Mouse (Mus musculus): ENCODE measurements at regions not wholly inside any gene's neighbourhood (a gene's known extent, or its start where the extent isn't known, plus 50 kb on each side); places are given as distances from the start of the nearest gene placed in this dataset.
A peak's percentile ranks its signal among the peaks of the same experiment; 100 is the strongest.

- H3K36me3 ChIP-seq (ENCODE audit: insufficient read depth, low read length): no peaks in the 10 kb centered on the region
- DNase-seq (ENCODE audit: low spot score): no peak
- H3K4me2 ChIP-seq (ENCODE audit: low read depth, low read length, poor library complexity, severe bottlenecking): no peak overlapping the region
- no peak overlapping the region for H3K9ac ChIP-seq (replicated peaks; ENCODE audit: low read length, poor library complexity, severe bottlenecking)
- TF ChIP-seq CTCF (IDR thresholded peaks at IDR 0.05): no peak
- no peaks in the 10 kb centered on the region for H3K27me3 ChIP-seq (ENCODE audit: insufficient read depth, low read length)
- H3K9me3 ChIP-seq (ENCODE audit: low read length): no peaks in the 10 kb centered on the region
- no peak for ATAC-seq (ENCODE audit: low FRiP score)
- no peak overlapping the region for H3K4me3 ChIP-seq (ENCODE audit: low read depth, low read length)
- no peaks in the 10 kb centered on the region for H3K4me1 ChIP-seq (ENCODE audit: insufficient read depth, low read length)
- H3K27ac ChIP-seq (ENCODE audit: low read depth, low read length): no peak overlapping the region
Measured at GRCm38 (mm10) chr8:66768379-66768969, 71.5 kb downstream of the Npy1r start.

GRCm38 (mm10) chr8:66771111-66771510, 74.1 kb downstream of the Npy1r start:
- H3K36me3 ChIP-seq (ENCODE audit: insufficient read depth, low read length): no peaks in the 10 kb centered on the region
- H3K9me3 ChIP-seq (ENCODE audit: low read length): no peaks in the 10 kb centered on the region
- no peak overlapping the region for H3K4me3 ChIP-seq (ENCODE audit: low read depth, low read length)
- 90% methylated on average over 4 of the region's 4 CpGs for WGBS
- no peaks in the 10 kb centered on the region for H3K4me1 ChIP-seq (ENCODE audit: insufficient read depth, low read length)
- no peak overlapping the region for H3K27ac ChIP-seq (ENCODE audit: low read depth, low read length)
- DNase-seq (ENCODE audit: low spot score) (no peak), ATAC-seq (ENCODE audit: low FRiP score) (no peak)
- no peak overlapping the region for H3K9ac ChIP-seq (replicated peaks; ENCODE audit: low read length, poor library complexity, severe bottlenecking)
- H3K27me3 ChIP-seq (ENCODE audit: insufficient read depth, low read length): no peaks in the 10 kb centered on the region
- TF ChIP-seq CTCF (IDR thresholded peaks at IDR 0.05): no peak
- no peak overlapping the region for H3K4me2 ChIP-seq (ENCODE audit: low read depth, low read length, poor library complexity, severe bottlenecking)

DNA sequence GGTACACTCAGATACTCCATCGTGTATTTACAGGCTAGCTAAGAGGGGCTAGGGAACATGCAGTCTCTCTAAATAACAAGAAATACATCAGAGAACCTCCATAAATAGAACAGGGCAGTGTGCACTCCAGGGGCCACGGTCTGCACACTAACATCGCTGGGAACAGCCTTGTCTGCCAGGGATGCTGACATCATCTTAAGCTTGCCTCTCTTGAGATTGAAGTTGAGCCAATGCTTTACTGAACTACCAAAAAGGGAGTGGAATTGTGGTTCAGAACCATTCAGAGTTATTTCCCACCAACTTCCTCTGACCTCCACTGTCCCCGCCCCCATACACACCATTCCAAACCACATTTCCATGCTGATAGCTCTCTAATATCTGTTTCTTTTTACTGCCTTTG, 75.7 kb downstream of the Npy1r start:
- Histone ChIP-seq H3K36me3 (ENCODE audit: insufficient read depth, low read length) (no peaks in the 10 kb centered on the region), H3K27ac (ENCODE audit: low read depth, low read length) (no peak overlapping the region), H3K27me3 (ENCODE audit: insufficient read depth, low read length) (no peaks in the 10 kb centered on the region), H3K4me1 (ENCODE audit: insufficient read depth, low read length) (no peaks in the 10 kb centered on the region; the same call in 1 of the 2 replicates), H3K4me3 (ENCODE audit: low read depth, low read length) (no peak overlapping the region), H3K9ac (replicated peaks; ENCODE audit: low read length, poor library complexity, severe bottlenecking) (no peak overlapping the region), H3K4me2 (ENCODE audit: low read depth, low read length, poor library complexity, severe bottlenecking) (no peak overlapping the region), H3K9me3 (ENCODE audit: low read length) (no peaks in the 10 kb centered on the region)
- DNase-seq (ENCODE audit: low spot score) (no peak), ATAC-seq (ENCODE audit: low FRiP score) (no peak)
- WGBS: 76% methylated on average over 4 of the region's 4 CpGs
- no peak for TF ChIP-seq CTCF (IDR thresholded peaks at IDR 0.05)

- H3K4me3 ChIP-seq (ENCODE audit: low read depth, low read length): no peak overlapping the region
- no peaks in the 10 kb centered on the region for H3K9me3 ChIP-seq (ENCODE audit: low read length)
- no peaks in the 10 kb centered on the region for H3K36me3 ChIP-seq (ENCODE audit: insufficient read depth, low read length)
- H3K27me3 ChIP-seq (ENCODE audit: insufficient read depth, low read length): no peaks in the 10 kb centered on the region
- H3K4me2 ChIP-seq (ENCODE audit: low read depth, low read length, poor library complexity, severe bottlenecking): peak overlapping the region; percentile 24
- WGBS: 31% methylated on average over 14 of the region's 14 CpGs
- TF ChIP-seq CTCF (IDR thresholded peaks at IDR 0.05): no peak
- H3K9ac ChIP-seq (replicated peaks; ENCODE audit: low read length, poor library complexity, severe bottlenecking): no peak overlapping the region
- DNase-seq (ENCODE audit: low spot score) (peak; percentile 30), ATAC-seq (ENCODE audit: low FRiP score) (peak; percentile 44; the same call in 1 of the 2 replicates)
- H3K4me1 ChIP-seq (ENCODE audit: insufficient read depth, low read length): no peaks in the 10 kb centered on the region; the same call in 1 of the 2 replicates
- H3K27ac ChIP-seq (ENCODE audit: low read depth, low read length): no peak overlapping the region
Measured at GRCm38 (mm10) chr8:66777115-66777877, 80.3 kb downstream of the Npy1r start.

DNA sequence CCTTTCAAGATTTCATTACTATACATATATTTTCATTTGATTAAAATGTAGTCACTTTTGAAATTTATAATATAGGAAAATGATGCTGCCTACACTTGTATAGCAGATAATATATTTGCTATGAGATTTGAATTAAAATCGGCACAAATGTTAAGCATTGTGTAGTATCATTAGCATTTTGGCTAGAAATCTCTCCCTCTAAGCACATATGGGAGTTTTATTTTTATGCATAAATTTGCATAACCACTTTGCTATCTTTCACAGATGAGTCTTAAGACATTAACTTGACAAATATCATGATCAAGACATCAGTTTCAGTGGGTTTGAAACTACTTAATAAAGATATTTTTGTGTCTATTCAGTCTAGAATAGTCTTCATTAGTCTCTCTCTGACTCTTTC, 80.4 kb upstream of the Naf1 start:
- H3K4me2 ChIP-seq (ENCODE audit: low read depth, low read length, poor library complexity, severe bottlenecking): no peak overlapping the region
- no peak overlapping the region for H3K9ac ChIP-seq (replicated peaks; ENCODE audit: low read length, poor library complexity, severe bottlenecking)
- ATAC-seq (ENCODE audit: low FRiP score): no peak
- no peaks in the 10 kb centered on the region; the same call in 1 of the 2 replicates for H3K4me1 ChIP-seq (ENCODE audit: insufficient read depth, low read length)
- H3K27ac ChIP-seq (ENCODE audit: low read depth, low read length): no peak overlapping the region
- 85% methylated on average over 1 of the region's 1 CpGs for WGBS
- no peaks in the 10 kb centered on the region for H3K36me3 ChIP-seq (ENCODE audit: insufficient read depth, low read length)
- no peak for TF ChIP-seq CTCF (IDR thresholded peaks at IDR 0.05)
- no peaks in the 10 kb centered on the region for H3K27me3 ChIP-seq (ENCODE audit: insufficient read depth, low read length)
- no peak for DNase-seq (ENCODE audit: low spot score)
- H3K9me3 ChIP-seq (ENCODE audit: low read length): no peaks in the 10 kb centered on the region
- no peak overlapping the region for H3K4me3 ChIP-seq (ENCODE audit: low read depth, low read length)

GRCm38 (mm10) chr8:66782656-66783055, 77.4 kb upstream of the Naf1 start:
- H3K27ac ChIP-seq (ENCODE audit: low read depth, low read length): no peak overlapping the region
- WGBS: 65% methylated on average over 2 of the region's 2 CpGs
- TF ChIP-seq CTCF (IDR thresholded peaks at IDR 0.05): no peak

More at GRCm38 (mm10) chr8:66782656-66783055, 77.4 kb upstream of the Naf1 start:
- no peaks in the 10 kb centered on the region for H3K9me3 ChIP-seq (ENCODE audit: low read length)
- ATAC-seq (ENCODE audit: low FRiP score) (no peak), DNase-seq (ENCODE audit: low spot score) (no peak)
- no peaks in the 10 kb centered on the region for H3K36me3 ChIP-seq (ENCODE audit: insufficient read depth, low read length)
- H3K4me3 ChIP-seq (ENCODE audit: low read depth, low read length): no peak overlapping the region
- no peaks in the 10 kb centered on the region; the same call in 1 of the 2 replicates for H3K4me1 ChIP-seq (ENCODE audit: insufficient read depth, low read length)
- no peaks in the 10 kb centered on the region for H3K27me3 ChIP-seq (ENCODE audit: insufficient read depth, low read length)
- H3K4me2 ChIP-seq (ENCODE audit: low read depth, low read length, poor library complexity, severe bottlenecking): no peak overlapping the region
- H3K9ac ChIP-seq (replicated peaks; ENCODE audit: low read length, poor library complexity, severe bottlenecking): no peak overlapping the region
